Mouse (Mus musculus): ENCODE data around the gene Nisch.

Gene Nisch

DNA sequence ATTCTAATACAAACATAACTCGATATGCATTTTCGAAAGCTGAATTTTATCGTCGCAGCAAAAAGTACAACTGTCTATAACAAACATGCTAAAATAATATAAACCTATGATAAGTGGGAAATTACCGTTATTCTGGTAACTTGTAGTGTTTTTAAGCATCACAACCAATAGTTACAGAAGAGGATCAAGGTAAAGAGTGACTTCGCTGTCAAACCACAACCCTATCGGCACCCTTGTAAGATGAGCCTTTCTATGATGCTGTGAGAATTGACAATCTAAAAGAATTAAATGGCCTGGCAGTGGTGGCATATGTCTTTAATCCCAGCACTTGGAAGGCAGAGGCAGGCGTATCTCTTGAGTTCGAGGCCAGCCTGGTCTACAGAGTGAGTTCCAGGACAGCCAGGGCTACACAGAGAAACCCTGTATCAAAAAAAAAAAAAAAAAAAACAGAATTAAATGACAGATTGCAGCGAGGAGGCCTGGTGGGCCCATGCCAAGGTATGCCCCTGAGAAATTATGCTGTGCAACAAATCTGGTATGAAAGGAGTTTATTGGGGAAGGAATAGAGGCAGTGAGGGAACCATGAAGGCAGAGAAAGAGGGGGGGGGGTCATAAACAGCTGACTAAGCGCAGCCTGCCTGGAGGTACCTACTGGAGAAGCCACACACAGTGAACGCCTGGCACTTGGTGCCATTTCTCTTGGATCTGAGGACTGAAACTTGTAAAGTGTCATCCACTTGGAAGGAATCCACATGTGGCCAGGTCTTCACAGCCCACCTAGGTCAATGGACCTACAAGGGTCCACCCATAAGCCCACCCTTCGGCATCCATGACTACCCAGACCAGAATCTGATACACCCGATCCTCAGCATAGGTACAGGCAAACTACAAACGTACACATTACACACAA, 87.2 kb downstream of the Nisch start:
- DNase-seq, result no peak

DNA sequence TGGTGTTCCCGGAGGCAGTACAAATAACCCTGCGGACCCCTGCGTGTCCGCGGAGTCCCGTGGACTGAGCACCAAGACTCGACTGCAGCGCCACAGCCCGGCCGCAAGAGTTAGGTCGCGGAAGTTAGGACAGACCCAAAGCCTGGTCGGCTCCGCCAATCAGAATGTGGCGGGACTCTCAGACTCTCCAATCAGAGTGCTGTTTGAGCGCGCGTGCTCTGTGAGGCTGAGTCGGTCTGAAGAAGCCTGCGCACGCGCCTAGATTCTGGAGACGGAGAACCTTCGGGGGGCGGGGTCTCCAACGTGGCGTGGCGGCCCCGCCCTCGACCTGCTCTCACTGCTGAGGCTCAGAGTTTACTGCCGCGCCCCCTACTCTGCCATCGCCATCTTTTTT, 87.9 kb downstream of the Nisch start, which contains the start of gene Smim4:
Gene Smim4, minus strand, starts transcription at position 131 of the 394 bp plus-strand sequence.
- peak; percentile 91 for DNase-seq

DNA sequence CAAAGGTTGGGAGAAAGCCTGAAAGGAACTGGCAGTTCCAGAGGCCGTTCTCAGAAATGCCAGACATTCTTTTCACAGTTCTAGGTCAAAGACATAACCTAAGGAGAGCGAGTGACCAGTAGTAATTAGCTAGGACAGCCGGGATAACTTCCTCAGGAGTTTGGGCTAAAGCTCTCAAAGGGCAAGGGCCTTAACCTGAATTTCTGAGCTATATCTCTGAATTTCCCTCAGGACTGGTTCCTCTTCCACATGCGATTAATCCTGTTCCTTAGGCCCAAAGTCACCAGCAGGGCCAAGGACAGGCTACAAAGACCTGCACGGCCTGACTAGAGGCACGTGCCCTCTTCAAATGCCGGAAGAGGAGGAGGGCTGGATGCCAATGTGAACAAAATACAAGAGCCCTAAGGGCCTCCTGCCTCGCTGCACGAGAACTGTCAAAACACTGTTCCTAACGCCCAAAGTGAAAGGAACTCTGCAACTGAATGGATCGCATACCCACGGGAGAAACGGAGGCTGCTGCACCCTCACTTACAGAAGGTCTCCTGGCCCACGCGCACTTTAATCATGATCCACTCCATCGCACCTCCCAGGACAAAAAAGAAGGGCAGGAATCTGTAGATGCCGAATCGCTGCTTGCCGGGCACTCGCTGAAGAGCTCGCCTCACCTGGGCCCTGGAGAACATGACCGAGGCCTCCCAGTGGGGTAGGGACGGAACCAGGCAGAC, 88.5 kb downstream of the Nisch start:
- no peak for DNase-seq

DNA sequence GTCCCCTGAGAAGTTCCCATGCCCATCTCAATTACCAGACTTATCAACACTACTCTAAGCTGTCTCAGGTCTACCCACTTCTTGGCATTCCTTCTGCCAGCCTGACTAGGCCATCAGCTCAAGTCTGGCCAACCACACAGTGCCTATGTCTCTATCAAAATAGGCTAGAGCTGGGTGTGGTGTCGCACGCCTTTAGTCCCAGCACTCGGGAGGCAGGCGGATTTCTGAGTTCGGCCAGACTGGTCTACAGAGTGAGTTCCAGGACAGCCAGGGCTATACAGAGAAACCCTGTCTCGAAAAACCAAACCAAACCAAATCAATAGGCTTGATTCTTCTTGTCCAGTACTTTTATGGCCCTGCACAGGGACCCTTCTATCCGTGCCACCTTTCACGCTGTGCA, 89.9 kb downstream of the Nisch start:
- DNase-seq, result no peak

DNA sequence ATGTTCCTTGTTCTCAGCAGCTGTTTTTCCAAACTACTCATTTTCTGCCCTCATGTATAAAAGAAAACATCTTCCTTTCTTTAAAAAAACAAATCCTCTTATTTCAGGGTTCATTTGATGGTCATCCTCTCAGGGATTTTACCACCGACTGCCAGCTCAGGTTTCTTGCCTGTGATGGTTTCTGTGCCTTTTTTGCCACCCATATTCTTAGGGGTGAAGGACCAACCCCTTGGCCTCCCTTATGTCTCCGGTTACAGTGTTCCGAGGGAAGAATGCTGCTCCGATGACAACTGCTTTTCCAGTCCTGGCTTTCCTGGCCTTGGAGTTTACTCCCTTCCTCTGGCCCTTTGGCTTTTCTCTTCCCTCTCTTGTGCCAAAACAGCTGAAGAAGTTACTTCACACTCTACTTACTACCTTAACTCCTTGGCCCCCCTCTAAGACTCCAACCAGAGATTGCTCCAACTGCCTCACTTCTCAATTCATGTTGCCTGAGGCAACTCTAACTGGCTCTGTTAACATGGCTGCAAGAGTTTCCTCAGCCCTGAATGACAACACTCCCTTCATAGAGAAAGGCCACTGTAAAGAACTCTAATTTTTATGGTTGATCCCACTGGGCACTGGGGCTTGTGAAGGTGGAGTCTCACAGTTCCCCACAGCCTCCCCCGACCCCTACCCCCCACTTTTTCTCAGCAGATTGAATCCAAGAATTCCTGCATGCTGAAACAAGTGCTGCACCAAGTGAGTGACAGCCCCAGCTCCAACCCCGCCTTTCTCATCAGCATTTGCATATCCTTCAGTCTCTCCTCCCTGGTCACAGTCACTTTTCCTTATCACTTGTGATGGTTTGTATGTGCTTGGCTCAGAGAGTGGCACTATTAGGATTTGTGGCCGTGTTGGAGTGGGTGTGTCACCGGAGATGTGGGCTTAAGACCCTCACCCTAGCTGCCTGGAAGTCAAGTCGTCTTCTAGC, 91.4 kb downstream of the Nisch start:
- DNase-seq, result no peak
